Mouse (Mus musculus): ENCODE data around the gene Zbtb37. TPM values are rescaled to one million over a fixed set of nuclear protein-coding genes. Genes with fewer than 3 reads are reported as not detected.

The Zbtb37 gene
- polyA plus RNA-seq, 1 experiment: 0.32 TPM

GRCm38 (mm10) chr1:160980021-160980420, 54.6 kb downstream of the Zbtb37 start:
- no peaks in the 10 kb centered on the region for H3K27me3 ChIP-seq (ENCODE audit: control insufficient read depth, insufficient read depth, low read length)
- no peak overlapping the region for H3K4me3 ChIP-seq (ENCODE audit: low read depth, low read length)
- H3K36me3 ChIP-seq (ENCODE audit: control insufficient read depth, insufficient read depth, low read length): peaks cover 8% of the 10 kb centered on the region
- 50% methylated on average over 5 of the region's 5 CpGs for WGBS
- no peak for TF ChIP-seq CTCF (IDR thresholded peaks at IDR 0.05; ENCODE audit: extremely low read depth, insufficient read length, insufficient replicate concordance, low read depth, low read length)
- no peak for TF ChIP-seq POLR2A (IDR thresholded peaks at IDR 0.05; ENCODE audit: low read depth, low read length)
- no peaks in the 10 kb centered on the region for H3K4me1 ChIP-seq (ENCODE audit: control insufficient read depth, insufficient read depth, insufficient read length, low read length)
- H3K27ac ChIP-seq (ENCODE audit: insufficient read depth, low read depth, low read length): no peak overlapping the region

DNA sequence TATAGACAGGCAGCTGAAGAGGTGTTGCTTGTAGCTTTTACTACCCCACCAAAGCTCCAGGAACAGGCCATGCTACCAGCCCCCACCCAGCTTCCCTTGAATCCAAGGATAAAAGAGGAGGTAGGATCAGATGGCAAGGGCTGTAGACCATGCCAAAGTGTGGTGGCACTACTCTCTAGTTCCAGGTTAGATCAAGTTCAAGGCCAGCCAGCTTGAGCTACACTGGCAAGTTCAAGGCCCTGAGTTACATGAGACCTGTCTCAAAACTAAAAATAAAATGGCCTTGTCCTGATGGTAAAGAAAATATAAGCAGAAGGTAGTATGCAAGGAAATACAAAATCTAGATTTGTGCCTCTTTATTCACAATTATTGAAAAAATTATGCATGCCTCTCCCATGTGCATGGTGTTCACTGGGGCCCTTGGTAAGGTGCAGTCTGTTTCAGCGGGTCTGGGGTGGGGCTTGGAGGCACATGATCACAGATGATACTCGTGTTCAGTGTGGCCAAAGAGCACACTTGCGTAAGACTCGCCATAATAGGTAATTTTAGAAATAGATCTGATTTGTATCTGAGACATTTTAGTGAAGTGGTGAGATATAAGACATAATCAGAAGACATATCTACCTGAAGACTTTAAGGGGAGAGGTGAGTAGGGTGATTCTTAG, 56.4 kb downstream of the Zbtb37 start, which contains the start of gene Serpinc1:
TSS of gene Serpinc1 (plus strand) at position 515 of the 665 bp plus-strand sequence.
- H3K27me3 ChIP-seq (ENCODE audit: control insufficient read depth, insufficient read depth, low read length): no peaks in the 10 kb centered on the region
- no peak within 1 kb of the TSS for H3K4me3 ChIP-seq (ENCODE audit: low read depth, low read length)
- peaks cover 10% of the 10 kb centered on the region for H3K36me3 ChIP-seq (ENCODE audit: control insufficient read depth, insufficient read depth, low read length)
- WGBS: 49% methylated on average over 4 of the region's 4 CpGs
- TF ChIP-seq POLR2A (IDR thresholded peaks at IDR 0.05; ENCODE audit: low read depth, low read length) (no peak), CTCF (IDR thresholded peaks at IDR 0.05; ENCODE audit: extremely low read depth, insufficient read length, insufficient replicate concordance, low read depth, low read length) (no peak)
- no peaks in the 10 kb centered on the region for H3K4me1 ChIP-seq (ENCODE audit: control insufficient read depth, insufficient read depth, insufficient read length, low read length)
- no peak within 1 kb of the TSS for H3K27ac ChIP-seq (ENCODE audit: insufficient read depth, low read depth, low read length)

GRCm38 (mm10) chr1:160968643-160969042, 66.0 kb downstream of the Zbtb37 start:
- Histone ChIP-seq H3K4me3 (ENCODE audit: low read depth, low read length) (no peak overlapping the region), H3K27ac (ENCODE audit: insufficient read depth, low read depth, low read length) (no peak overlapping the region), H3K36me3 (ENCODE audit: control insufficient read depth, insufficient read depth, low read length) (peaks cover 51% of the 10 kb centered on the region), H3K4me1 (ENCODE audit: control insufficient read depth, insufficient read depth, insufficient read length, low read length) (no peaks in the 10 kb centered on the region), H3K27me3 (ENCODE audit: control insufficient read depth, insufficient read depth, low read length) (no peaks in the 10 kb centered on the region)
- 73% methylated on average over 5 of the region's 5 CpGs for WGBS
- TF ChIP-seq POLR2A (IDR thresholded peaks at IDR 0.05; ENCODE audit: low read depth, low read length) (no peak), CTCF (IDR thresholded peaks at IDR 0.05; ENCODE audit: extremely low read depth, insufficient read length, insufficient replicate concordance, low read depth, low read length) (no peak)

DNA sequence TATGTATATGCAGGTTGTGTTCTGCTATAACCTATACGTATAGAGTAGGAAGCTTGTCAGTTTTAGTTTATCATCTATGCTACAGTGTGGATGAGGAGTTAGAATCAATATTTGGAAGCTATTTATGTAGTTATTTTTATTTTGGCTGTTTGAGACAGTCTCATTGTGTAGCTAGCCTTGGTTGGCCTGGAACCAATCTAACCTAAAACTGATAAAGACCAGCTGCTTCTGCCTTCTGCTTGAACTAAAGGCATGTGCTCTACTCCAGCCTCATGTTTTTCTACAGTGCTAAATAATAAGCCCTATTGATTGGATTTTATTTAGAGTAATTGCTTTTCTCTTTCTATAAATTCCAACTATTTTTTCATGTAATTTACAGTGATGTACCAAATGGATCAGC, 67.4 kb downstream of the Zbtb37 start:
- Histone ChIP-seq H3K4me3 (ENCODE audit: low read depth, low read length) (no peak overlapping the region), H3K27me3 (ENCODE audit: control insufficient read depth, insufficient read depth, low read length) (no peaks in the 10 kb centered on the region), H3K36me3 (ENCODE audit: control insufficient read depth, insufficient read depth, low read length) (peaks cover 59% of the 10 kb centered on the region), H3K27ac (ENCODE audit: insufficient read depth, low read depth, low read length) (no peak overlapping the region), H3K4me1 (ENCODE audit: control insufficient read depth, insufficient read depth, insufficient read length, low read length) (no peaks in the 10 kb centered on the region)
- no peak for TF ChIP-seq POLR2A (IDR thresholded peaks at IDR 0.05; ENCODE audit: low read depth, low read length)
- 85% methylated on average over 1 of the region's 1 CpGs for WGBS

DNA sequence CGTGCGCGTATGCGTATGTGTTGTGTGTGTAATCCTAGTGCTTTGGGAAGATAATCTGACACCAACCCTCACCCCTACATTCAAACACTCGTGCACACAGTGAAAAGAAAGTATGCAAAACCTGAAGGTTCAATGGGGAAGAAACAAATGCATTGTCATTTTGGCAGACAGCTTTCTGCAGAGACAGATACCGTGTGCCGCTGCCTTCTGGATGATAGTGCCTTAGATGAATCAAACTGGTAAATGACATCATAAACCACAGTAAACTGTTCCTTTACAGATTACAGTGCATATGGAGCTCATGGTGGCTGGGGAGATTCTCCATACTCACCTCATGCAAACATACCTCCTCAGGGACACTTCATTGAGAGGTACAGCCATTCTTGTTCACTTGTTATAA, 71.5 kb downstream of the Zbtb37 start:
- TF ChIP-seq CTCF (IDR thresholded peaks at IDR 0.05; ENCODE audit: extremely low read depth, insufficient read length, insufficient replicate concordance, low read depth, low read length): no peak
- no peak for TF ChIP-seq POLR2A (IDR thresholded peaks at IDR 0.05; ENCODE audit: low read depth, low read length)
- Histone ChIP-seq H3K4me1 (ENCODE audit: control insufficient read depth, insufficient read depth, insufficient read length, low read length) (no peaks in the 10 kb centered on the region), H3K27me3 (ENCODE audit: control insufficient read depth, insufficient read depth, low read length) (no peaks in the 10 kb centered on the region), H3K36me3 (ENCODE audit: control insufficient read depth, insufficient read depth, low read length) (peaks cover 60% of the 10 kb centered on the region), H3K4me3 (ENCODE audit: low read depth, low read length) (no peak overlapping the region), H3K27ac (ENCODE audit: insufficient read depth, low read depth, low read length) (no peak overlapping the region)
- WGBS: 94% methylated on average over 7 of the region's 7 CpGs

Other genes starting within 250 kb of the Zbtb37 start
- 3.5 and 4.9 TPM in 2 replicates for gene Rabgap1l, start 241.6 kb downstream of the Zbtb37 start, polyA plus RNA-seq (2012; rRNA removed)
- gene Rc3h1, start 128.4 kb downstream of the Zbtb37 start, polyA plus RNA-seq (2012; rRNA removed): 5.6 and 12.3 TPM in 2 replicates
- 1.3 and 1.4 TPM in 2 replicates for gene Serpinc1, start 56.3 kb downstream of the Zbtb37 start, polyA plus RNA-seq (2012; rRNA removed)
- 4.8 and 8.9 TPM in 2 replicates for gene Dars2, start 35.8 kb upstream of the Zbtb37 start, polyA plus RNA-seq (2012; rRNA removed)
- gene Cenpl, start 35.9 kb upstream of the Zbtb37 start, polyA plus RNA-seq (2012; rRNA removed): 0.41 and 1.2 TPM in 2 replicates
- gene Klhl20, start 96.7 kb upstream of the Zbtb37 start, polyA plus RNA-seq (2012; rRNA removed): 1.9 and 2.7 TPM in 2 replicates
- gene Ankrd45, start 107.8 kb upstream of the Zbtb37 start, polyA plus RNA-seq (2012; rRNA removed): not detected in 2 replicates
- not detected in 2 replicates for gene Tex50, start 124.5 kb upstream of the Zbtb37 start, polyA plus RNA-seq (2012; rRNA removed)
- gene Prdx6, start 216.4 kb upstream of the Zbtb37 start, polyA plus RNA-seq (2012; rRNA removed): 52.8 and 59.5 TPM in 2 replicates

All from small intestine, adult 2 months (tissue).